Mouse (Mus musculus) cerebellum, adult 2 months (tissue): ENCODE data around the gene Shank2.

Experiments
- CTCF ChIP-seq: fragments of 200-500 bp; IDR thresholded peaks from 2 replicates; pipeline ENCODE4 v1.5.1; 2011; ENCODE audit warnings: low read depth, mild to moderate bottlenecking, control low read depth, low read length, moderate library complexity, borderline replicate concordance; ENCODE audit not compliant: insufficient read depth
- POLR2A ChIP-seq: fragments of 200-500 bp; IDR thresholded peaks from 2 replicates; pipeline ENCODE4 v1.6.1; 2011; ENCODE audit warnings: low read length, control low read depth, borderline replicate concordance; ENCODE audit not compliant: insufficient read depth

- TF ChIP-seq CTCF (no peak), POLR2A (no peak)
Measured at GRCm38 (mm10) chr7:143966621-143967020, 35.1 kb upstream of the Shank2 start.
